Mouse (Mus musculus): ENCODE measurements around the gene Mup8. TPM values are rescaled to one million over a fixed set of nuclear protein-coding genes. Genes with fewer than 3 reads are reported as not detected.
"Not testable (repeated sequence)": the region's sequence is repeated elsewhere in the genome, so short reads cannot be mapped to it uniquely, and the experiment has no call there.

The Mup8 gene
- polyA plus RNA-seq (2012; rRNA removed): not detected in 2 replicates

- H3K27ac ChIP-seq (ENCODE audit: insufficient read depth, low read length); H3K4me3 ChIP-seq (ENCODE audit: insufficient read depth, low read length); H3K4me1 ChIP-seq (ENCODE audit: control insufficient read depth, insufficient read depth, low read length): not testable (repeated sequence)
Measured at GRCm38 (mm10) chr4:60222499-60222898, at the start of gene Mup8. TSS of gene Mup8 (minus strand) at chr4:60222599.

GRCm38 (mm10) chr4:60265977-60266770 lies 43.8 kb upstream of the Mup8 start:
- H3K4me1 ChIP-seq (ENCODE audit: control insufficient read depth, insufficient read depth, low read length); H3K27ac ChIP-seq (ENCODE audit: insufficient read depth, low read length); H3K4me3 ChIP-seq (ENCODE audit: insufficient read depth, low read length): not testable (repeated sequence)

- H3K4me3 ChIP-seq (ENCODE audit: insufficient read depth, low read length); H3K4me1 ChIP-seq (ENCODE audit: control insufficient read depth, insufficient read depth, low read length); H3K27ac ChIP-seq (ENCODE audit: insufficient read depth, low read length): not testable (repeated sequence)
Measured at GRCm38 (mm10) chr4:60262706-60263105, 40.3 kb upstream of the Mup8 start.

Other genes starting within 250 kb of the Mup8 start
- not detected in 2 replicates for gene Mup7, start 152.1 kb downstream of the Mup8 start, polyA plus RNA-seq (2012; rRNA removed)
- gene Mup2, start 68.3 kb downstream of the Mup8 start, polyA plus RNA-seq (2012; rRNA removed): not detected in 2 replicates
- not detected in 2 replicates for gene Mup9, start 199.4 kb upstream of the Mup8 start, polyA plus RNA-seq (2012; rRNA removed)